Mouse (Mus musculus) midbrain, embryonic 11.5 days (tissue): ENCODE measurements at regions not wholly inside any gene's neighbourhood (a gene's known extent, or its start where the extent isn't known, plus 50 kb on each side); places are given as distances from the start of the nearest gene placed in this dataset.

Experiments used
- ATAC-seq: fragments of 200-750 bp; cut with Nextera tagmentation; 2 replicates; pipeline ENCODE4 v1.8.0; 2017; ENCODE audit warnings: moderate TSS enrichment, moderate library complexity; ENCODE audit not compliant: low FRiP score
- DNase-seq: peaks from one replicate; pipeline ENCODE4 v3.0.0; 2015; ENCODE audit warnings: low spot score; ENCODE audit errors: missing footprints
- H3K27ac ChIP-seq: fragments of 300-500 bp; sonication (generic); 2 replicates; pipeline ENCODE4 v1.5.1; 2014; ENCODE audit warnings: low read depth, low read length
- H3K27me3 ChIP-seq: fragments of 300-500 bp; sonication (generic); 2 replicates; pipeline ENCODE4 v1.6.1; 2014; ENCODE audit warnings: mild to moderate bottlenecking, low read length, moderate library complexity, mixed read lengths; ENCODE audit not compliant: control insufficient read depth, insufficient read depth
- H3K36me3 ChIP-seq: fragments of 300-500 bp; sonication (generic); 2 replicates; pipeline ENCODE4 v1.6.1; 2014; ENCODE audit warnings: mild to moderate bottlenecking, low read length, moderate library complexity, mixed read lengths; ENCODE audit not compliant: control insufficient read depth, insufficient read depth
- H3K4me1 ChIP-seq: fragments of 300-500 bp; sonication (generic); 2 replicates; pipeline ENCODE4 v1.6.1; 2014; ENCODE audit warnings: low read length; ENCODE audit not compliant: control insufficient read depth, insufficient read depth
- H3K4me2 ChIP-seq: fragments of 300-500 bp; sonication (generic); 2 replicates; pipeline ENCODE4 v1.6.1; 2014; ENCODE audit warnings: mild to moderate bottlenecking, moderate library complexity
- H3K4me3 ChIP-seq: fragments of 300-500 bp; sonication (generic); 2 replicates; pipeline ENCODE4 v1.5.1; 2014; ENCODE audit warnings: low read depth, low read length
- H3K9ac ChIP-seq: fragments of 300-500 bp; sonication (generic); 2 replicates; pipeline ENCODE4 v1.6.1; 2014; ENCODE audit warnings: low read length
- H3K9me3 ChIP-seq: fragments of 300-500 bp; sonication (generic); 2 replicates; pipeline ENCODE4 v1.6.1; 2016; ENCODE audit warnings: low read length; ENCODE audit not compliant: control insufficient read depth
- WGBS: fragments of 180-500 bp; shearing (Covaris S2); extraction: QIAGEN DNeasy Blood & Tissue Kit; methylation state at CpG from one replicate; pipeline ENCODE4 v1.1.7; 2014; 5-methylcytosine and 5-hydroxymethylcytosine counted together

DNA sequence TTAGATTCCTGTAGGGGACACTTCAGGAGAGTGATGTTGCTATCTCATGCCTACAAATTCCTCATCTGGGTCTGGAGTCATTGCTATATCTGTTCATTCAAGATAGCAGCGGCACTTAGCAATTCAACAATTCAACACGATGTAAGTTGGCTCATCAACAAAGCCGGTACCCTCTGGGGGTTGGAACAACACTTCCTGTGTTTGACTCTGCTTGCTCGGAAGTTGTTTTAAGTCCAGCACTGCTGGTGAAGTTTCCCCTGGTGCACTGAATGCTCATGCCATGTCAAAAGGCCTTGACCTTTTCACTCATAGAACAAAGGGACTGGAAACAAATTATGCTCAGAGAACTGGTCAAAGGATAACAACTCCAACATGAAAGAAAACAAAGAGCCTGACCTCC is 390.4 kb downstream of the Tmem161b start:
- DNase-seq (peak; percentile 86), ATAC-seq (peak; percentile 38; the same call in 1 of the 2 replicates)
- H3K27ac ChIP-seq, result no peak overlapping the region
- 13% methylated on average over 4 of the region's 4 CpGs for WGBS
- H3K4me3 ChIP-seq, result no peak overlapping the region
- H3K4me1 ChIP-seq, result peaks cover 5% of the 10 kb centered on the region
- no peaks in the 10 kb centered on the region for H3K36me3 ChIP-seq
- H3K27me3 ChIP-seq, result no peaks in the 10 kb centered on the region
- no peak overlapping the region for H3K9ac ChIP-seq
- no peak overlapping the region for H3K4me2 ChIP-seq
- no peaks in the 10 kb centered on the region for H3K9me3 ChIP-seq

DNA sequence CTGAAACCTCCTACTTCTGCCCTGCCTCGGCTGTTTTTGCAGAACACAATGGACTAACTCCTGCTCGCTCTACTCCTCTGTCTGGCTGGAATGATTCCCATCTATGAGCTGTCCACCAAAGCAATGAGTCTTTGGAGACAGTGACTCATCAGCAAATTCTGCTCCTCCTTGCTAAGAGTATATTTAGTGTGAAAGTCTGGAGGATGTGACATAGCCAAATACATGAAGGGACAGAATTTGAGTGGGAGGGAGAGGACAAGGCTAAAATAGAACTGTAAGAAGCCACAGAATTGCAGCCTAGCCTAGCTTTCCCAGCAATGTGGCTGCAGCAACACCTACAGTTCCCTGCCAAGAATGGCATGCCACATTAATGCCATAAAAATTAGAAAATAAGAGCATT is 390.9 kb downstream of the Tmem161b start:
- ATAC-seq (peak; percentile 62), DNase-seq (no peak)
- Histone ChIP-seq H3K9me3 (no peaks in the 10 kb centered on the region), H3K4me2 (no peak overlapping the region), H3K4me3 (no peak overlapping the region), H3K27ac (no peak overlapping the region), H3K27me3 (no peaks in the 10 kb centered on the region), H3K9ac (no peak overlapping the region), H3K36me3 (no peaks in the 10 kb centered on the region), H3K4me1 (peaks cover 5% of the 10 kb centered on the region)
- WGBS, result 13% methylated on average over 2 of the region's 2 CpGs

- Histone ChIP-seq H3K27me3 (peaks cover 5% of the 10 kb centered on the region; the same call in 1 of the 2 replicates), H3K4me1 (peaks cover 5% of the 10 kb centered on the region; the same call in 1 of the 2 replicates), H3K9me3 (no peaks in the 10 kb centered on the region), H3K36me3 (no peaks in the 10 kb centered on the region), H3K9ac (no peak overlapping the region), H3K4me2 (no peak overlapping the region), H3K4me3 (no peak overlapping the region), H3K27ac (no peak overlapping the region)
- DNase-seq (no peak), ATAC-seq (no peak)
- 68% methylated on average over 5 of the region's 5 CpGs for WGBS
Observed at GRCm38 (mm10) chr13:84624691-84625090, 402.6 kb downstream of the Tmem161b start.

DNA sequence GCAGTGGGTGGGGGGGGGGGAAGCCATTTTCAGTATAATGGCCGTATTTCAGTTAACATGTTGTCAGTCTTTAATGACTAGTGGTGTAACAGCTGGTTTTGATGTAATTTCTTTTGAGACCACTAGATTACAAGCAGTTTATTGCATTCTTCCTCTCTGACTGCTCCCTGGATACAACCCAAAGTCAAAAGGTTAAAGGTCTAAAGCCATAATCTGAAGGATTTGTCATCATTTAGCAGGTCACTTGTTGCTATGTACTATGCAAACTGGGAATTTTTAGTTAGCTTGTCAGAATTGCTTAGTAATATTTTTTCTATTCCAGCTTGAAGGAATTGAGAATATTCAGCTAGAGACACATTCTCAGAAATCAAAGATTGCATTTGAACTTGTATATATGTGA is 403.4 kb downstream of the Tmem161b start:
- DNase-seq (peak; percentile 86), ATAC-seq (peak; percentile 51; the same call in 1 of the 2 replicates)
- H3K4me3 ChIP-seq, result no peak overlapping the region
- peaks cover 5% of the 10 kb centered on the region; the same call in 1 of the 2 replicates for H3K27me3 ChIP-seq
- H3K27ac ChIP-seq, result no peak overlapping the region
- no peaks in the 10 kb centered on the region for H3K36me3 ChIP-seq
- H3K4me1 ChIP-seq, result peaks cover 5% of the 10 kb centered on the region; the same call in 1 of the 2 replicates
- no peak overlapping the region for H3K9ac ChIP-seq
- no peaks in the 10 kb centered on the region for H3K9me3 ChIP-seq
- H3K4me2 ChIP-seq, result no peak overlapping the region
- 4% methylated on average over 1 of the region's 1 CpGs for WGBS

GRCm38 (mm10) chr13:84625927-84626326 is 403.8 kb downstream of the Tmem161b start:
- peaks cover 5% of the 10 kb centered on the region; the same call in 1 of the 2 replicates for H3K27me3 ChIP-seq
- H3K4me1 ChIP-seq, result peaks cover 5% of the 10 kb centered on the region; the same call in 1 of the 2 replicates
- no peaks in the 10 kb centered on the region for H3K36me3 ChIP-seq
- H3K4me2 ChIP-seq, result no peak overlapping the region
- H3K27ac ChIP-seq, result 0 out of 2 replicates have a peak overlapping the region, but pooled peaks have one; percentile 5
- H3K9me3 ChIP-seq, result no peaks in the 10 kb centered on the region
- H3K9ac ChIP-seq, result no peak overlapping the region
- ATAC-seq, result peak; percentile 68
- no peak overlapping the region for H3K4me3 ChIP-seq
- WGBS, result 9% methylated on average over 2 of the region's 2 CpGs
- no peak for DNase-seq

- 0 out of 2 replicates have a peak overlapping the region, but pooled peaks have one; percentile 5 for H3K27ac ChIP-seq
- ATAC-seq, result peak; percentile 69
- peaks cover 5% of the 10 kb centered on the region; the same call in 1 of the 2 replicates for H3K4me1 ChIP-seq
Observed at GRCm38 (mm10) chr13:84626397-84626796, 404.3 kb downstream of the Tmem161b start.

DNA sequence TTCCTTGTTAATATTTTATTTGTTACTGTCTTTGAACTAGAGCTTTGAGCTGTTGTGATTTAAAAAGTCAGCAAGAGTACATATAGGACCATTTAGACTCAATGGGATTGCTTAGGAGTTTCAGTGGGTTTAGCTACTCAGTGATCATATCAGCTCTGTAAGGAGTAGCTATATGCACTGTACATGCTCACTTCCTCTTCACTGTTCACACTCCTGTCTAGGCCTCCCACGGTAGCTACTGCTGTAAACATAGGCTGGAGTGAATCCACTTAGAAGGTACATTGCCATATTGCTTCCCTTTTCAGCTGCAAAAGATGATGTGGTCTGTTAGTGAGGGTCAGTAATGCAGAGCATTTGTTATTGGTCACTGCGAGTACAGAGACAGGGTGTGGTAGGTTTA is 408.6 kb downstream of the Tmem161b start:
- H3K36me3 ChIP-seq, result no peaks in the 10 kb centered on the region
- DNase-seq (peak; percentile 57), ATAC-seq (no peak)
- H3K4me1 ChIP-seq, result peaks cover 2% of the 10 kb centered on the region; the same call in 1 of the 2 replicates
- no peak overlapping the region for H3K4me2 ChIP-seq
- H3K27me3 ChIP-seq, result no peaks in the 10 kb centered on the region; the same call in 1 of the 2 replicates
- WGBS, result 89% methylated on average over 2 of the region's 2 CpGs
- H3K27ac ChIP-seq, result no peak overlapping the region
- no peak overlapping the region for H3K4me3 ChIP-seq
- no peaks in the 10 kb centered on the region for H3K9me3 ChIP-seq
- no peak overlapping the region for H3K9ac ChIP-seq

More at GRCm38 (mm10) chr13:84626397-84626796, 404.3 kb downstream of the Tmem161b start:
- H3K4me3 ChIP-seq, result no peak overlapping the region
- no peaks in the 10 kb centered on the region for H3K36me3 ChIP-seq
- peaks cover 5% of the 10 kb centered on the region; the same call in 1 of the 2 replicates for H3K27me3 ChIP-seq
- H3K9ac ChIP-seq, result no peak overlapping the region
- H3K9me3 ChIP-seq, result no peaks in the 10 kb centered on the region
- H3K4me2 ChIP-seq, result no peak overlapping the region
- no peak for DNase-seq
- 23% methylated on average over 1 of the region's 1 CpGs for WGBS

- Histone ChIP-seq H3K4me1 (no peaks in the 10 kb centered on the region), H3K27ac (no peak overlapping the region), H3K27me3 (no peaks in the 10 kb centered on the region; the same call in 1 of the 2 replicates), H3K4me2 (no peak overlapping the region), H3K36me3 (no peaks in the 10 kb centered on the region), H3K9me3 (no peaks in the 10 kb centered on the region), H3K4me3 (no peak overlapping the region), H3K9ac (no peak overlapping the region)
- ATAC-seq (no peak), DNase-seq (peak; percentile 64)
- 83% methylated on average over 5 of the region's 5 CpGs for WGBS
Observed at GRCm38 (mm10) chr13:84632493-84632892, 410.4 kb downstream of the Tmem161b start.

DNA sequence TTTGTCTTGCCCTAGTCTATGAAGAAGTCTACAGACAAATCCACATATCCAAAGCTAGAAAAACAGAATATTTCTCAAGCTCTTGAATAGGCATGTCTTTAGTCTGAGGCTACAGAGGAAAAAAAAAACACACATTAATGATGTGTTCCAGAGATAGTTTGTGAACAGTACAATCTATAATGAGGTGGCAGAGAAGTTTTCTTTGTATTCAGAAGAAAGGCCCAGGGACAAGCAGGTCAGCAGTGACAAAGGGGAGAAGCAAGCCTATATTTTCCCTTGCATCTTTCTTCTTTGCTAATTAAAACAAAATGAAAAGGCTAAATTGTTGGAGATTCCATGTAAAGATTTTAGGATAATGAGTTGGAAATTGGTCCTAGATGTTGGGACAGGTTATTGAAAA is 414.7 kb downstream of the Tmem161b start:
- Histone ChIP-seq H3K36me3 (no peaks in the 10 kb centered on the region), H3K4me3 (no peak overlapping the region), H3K27me3 (no peaks in the 10 kb centered on the region; the same call in 1 of the 2 replicates), H3K27ac (no peak overlapping the region), H3K4me2 (no peak overlapping the region), H3K4me1 (0 out of 2 replicates have a peak, but pooled peaks cover 5% of the 10 kb centered on the region), H3K9me3 (no peaks in the 10 kb centered on the region), H3K9ac (no peak overlapping the region)
- ATAC-seq (no peak), DNase-seq (peak; percentile 10)
